Mouse (Mus musculus) gastrocnemius, adult 2 months (tissue): ENCODE results near the gene Folh1. TPM values are rescaled to one million over a fixed set of nuclear protein-coding genes. Genes with fewer than 3 reads are reported as not detected.
"Not testable (repeated sequence)": the region's sequence is repeated elsewhere in the genome, so short reads cannot be mapped to it uniquely, and the experiment has no call there.

ENCODE experiments used
- DNase-seq: peaks from one replicate; pipeline ENCODE4 v3.0.0; 2022
- H3K27ac ChIP-seq: fragments of 200-600 bp; 2 replicates; pipeline ENCODE4 v1.8.1; 2022; ENCODE audit warnings: mild to moderate bottlenecking
- H3K4me3 ChIP-seq: fragments of 200-600 bp; 2 replicates; pipeline ENCODE4 v1.8.1; 2022; ENCODE audit warnings: mild to moderate bottlenecking, moderate library complexity
- CTCF ChIP-seq: fragments of 200-600 bp; IDR thresholded peaks from 2 replicates; pipeline ENCODE4 v1.8.1; 2022; ENCODE audit warnings: antibody characterized with exemption, mild to moderate bottlenecking, moderate library complexity
- intact Hi-C: fragments of 180-260 bp; cut with DNase I; formaldehyde crosslinking; loops from one replicate; pipeline ENCODE4 v1.15.1; 2025
- long read RNA-seq, 2 experiments: library from polyadenylated mRNA; stranded (forward); transcript quantifications; one replicate each; pipeline ENCODE4 v2.0.0; 2021
- total RNA-seq, 2 experiments: library from RNA; stranded (reverse); gene quantifications; 2 replicates each; pipeline ENCODE4 v1.2.3; 2021

Folh1 gene
- total RNA-seq: under 1 TPM; 0.11 to 0.18 TPM
- long read RNA-seq, experiment 1: 0 reads
- long read RNA-seq, experiment 2: 0 reads

DNA sequence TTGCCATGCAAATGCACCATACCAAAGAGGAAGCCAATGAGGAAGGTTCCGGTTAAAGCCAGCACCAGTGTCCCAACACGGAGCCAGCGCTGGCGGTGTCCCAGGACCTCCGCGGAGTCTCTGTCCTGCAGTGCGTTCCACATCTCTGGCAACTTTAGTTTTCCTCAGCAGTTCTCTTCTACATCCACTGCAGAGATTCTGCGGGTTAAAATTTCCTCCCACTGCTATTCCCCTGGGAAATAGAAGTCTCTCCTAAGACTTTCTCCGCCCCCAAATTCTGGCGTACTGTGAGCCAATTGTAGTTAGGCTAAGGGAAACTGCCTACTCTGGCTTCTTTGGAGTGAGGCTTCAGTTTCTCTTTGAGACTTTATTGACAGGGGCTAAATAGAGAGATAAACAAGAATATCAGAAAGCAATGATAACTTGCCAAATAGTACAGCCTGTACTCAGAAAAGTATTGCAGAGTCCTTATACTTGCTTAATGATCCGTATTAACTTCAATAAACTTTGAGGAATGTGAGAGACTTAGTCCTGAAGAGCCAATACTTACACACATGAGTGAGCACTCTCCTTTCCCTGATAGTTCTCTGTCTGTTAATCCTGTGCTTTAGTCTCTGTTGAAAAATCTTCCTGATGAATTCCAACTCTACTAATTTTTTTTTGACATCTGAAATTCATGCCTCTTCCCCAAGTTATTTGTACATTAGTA, at the start of gene Folh1:
Folh1 (minus strand) TSS at position 327 of the 709 bp plus-strand sequence.
- peak; percentile 23 for DNase-seq
- Histone ChIP-seq H3K4me3 (peak within 1 kb of the TSS; percentile 29), H3K27ac (no peak within 1 kb of the TSS)
- intact Hi-C loops: no loop called here
- TF ChIP-seq CTCF: no peak

DNA sequence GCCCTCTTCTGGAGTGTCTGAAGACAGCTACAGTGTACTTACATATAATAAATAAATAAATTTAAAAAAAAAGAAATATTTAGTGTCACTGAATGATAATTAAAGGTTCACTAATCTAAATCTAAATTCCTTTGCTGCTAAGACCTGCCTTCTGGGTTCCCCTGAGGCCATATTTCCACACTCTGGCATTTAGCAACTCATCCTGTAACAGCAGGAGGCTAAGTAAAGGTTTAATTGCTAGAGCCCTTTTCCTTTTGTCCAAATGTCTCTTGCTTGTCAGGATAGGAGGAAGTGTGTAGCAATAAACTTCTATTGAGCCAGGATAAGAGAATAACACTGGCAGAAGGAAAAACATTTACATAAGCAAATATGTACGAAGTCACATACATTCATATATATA, 40.7 kb upstream of the Folh1 start:
- no peak for DNase-seq
- Histone ChIP-seq H3K4me3 (no peak overlapping the region), H3K27ac (no peak overlapping the region)
- intact Hi-C loops: no loop called here
- TF ChIP-seq CTCF: no peak

- H3K27ac ChIP-seq, DNase-seq, intact Hi-C loops, H3K4me3 ChIP-seq: not testable (repeated sequence)
Observed at GRCm38 (mm10) chr7:86815716-86816115, 40.0 kb upstream of the Folh1 start.

DNA sequence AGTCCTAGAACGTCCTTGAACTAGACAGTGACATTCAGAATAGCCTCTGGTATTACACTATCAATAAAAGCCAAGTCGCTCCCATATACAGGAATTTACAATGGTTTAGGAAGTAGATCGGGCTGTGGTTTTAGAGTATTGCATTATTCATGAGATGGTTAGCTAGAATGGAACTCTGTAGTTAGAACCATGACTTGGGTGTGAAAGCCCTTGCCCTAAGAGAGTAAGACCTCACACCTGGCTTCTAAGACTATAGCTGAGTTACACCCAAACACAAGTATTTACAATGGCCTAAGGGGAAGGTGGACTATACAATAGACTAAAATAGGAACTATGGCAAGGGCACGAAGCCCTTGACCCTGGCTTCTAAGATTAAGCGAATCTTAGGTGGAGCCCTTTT, 39.5 kb upstream of the Folh1 start:
- DNase-seq, intact Hi-C loops, H3K4me3 ChIP-seq, H3K27ac ChIP-seq: not testable (repeated sequence)

- Histone ChIP-seq H3K27ac (no peak within 1 kb of the TSS), H3K4me3 (no peak within 1 kb of the TSS)
- no peak for TF ChIP-seq CTCF
- intact Hi-C loops: no loop called here
- no peak for DNase-seq
Observed at GRCm38 (mm10) chr7:86794727-86795126, 19.0 kb upstream of the Folh1 start, which contains the start of gene Vmn2r77. Gene Vmn2r77 (plus strand): TSS chr7:86795027.

DNA sequence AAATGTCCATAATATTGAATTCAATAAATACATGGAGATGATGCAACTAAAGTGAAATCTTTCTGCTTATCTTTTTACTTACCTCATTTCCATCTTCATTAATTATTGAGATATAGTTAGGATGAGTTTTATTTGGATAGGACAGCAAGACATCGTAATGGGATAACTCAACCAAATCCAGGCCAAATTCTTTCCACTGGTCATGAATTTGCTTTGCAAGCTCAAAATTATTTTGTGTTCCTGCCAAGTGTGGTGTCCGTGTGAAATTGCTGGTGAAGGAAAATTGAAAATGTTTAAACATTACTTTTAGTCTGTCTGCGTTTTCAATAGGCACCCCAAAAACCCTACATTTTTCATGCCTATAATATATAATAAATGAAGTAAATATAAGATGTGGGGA, 4.1 kb downstream of the Folh1 start:
- Histone ChIP-seq H3K27ac (no peak overlapping the region), H3K4me3 (no peak overlapping the region)
- intact Hi-C loops: no loop called here
- no peak for TF ChIP-seq CTCF
- no peak for DNase-seq

DNA sequence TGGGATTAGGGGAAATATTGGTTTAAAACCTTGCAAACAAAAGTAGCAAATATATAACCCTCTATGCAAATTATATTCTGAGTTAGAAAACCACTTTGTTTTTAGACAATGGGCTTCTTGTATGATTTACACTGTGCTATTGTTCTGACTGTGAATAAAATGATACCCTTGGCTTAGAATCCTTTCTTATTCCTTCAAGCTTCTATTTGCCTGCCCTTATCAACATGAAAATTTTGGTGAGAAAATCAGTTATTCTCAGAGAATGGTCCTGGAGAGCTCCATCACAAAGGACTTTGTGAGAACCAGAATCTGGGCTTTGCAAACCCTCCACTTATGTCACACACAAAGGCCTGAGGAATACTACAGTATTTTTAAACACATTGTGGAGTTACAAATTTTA, 11.1 kb downstream of the Folh1 start:
- TF ChIP-seq CTCF: no peak
- H3K27ac ChIP-seq: no peak overlapping the region
- no peak overlapping the region for H3K4me3 ChIP-seq
- DNase-seq: no peak
- intact Hi-C loops: no loop called here

- no peak overlapping the region for H3K27ac ChIP-seq
- intact Hi-C loops: no loop called here
- H3K4me3 ChIP-seq: no peak overlapping the region
- DNase-seq: no peak
- no peak for TF ChIP-seq CTCF
Observed at GRCm38 (mm10) chr7:86760751-86761150, 15.0 kb downstream of the Folh1 start.

DNA sequence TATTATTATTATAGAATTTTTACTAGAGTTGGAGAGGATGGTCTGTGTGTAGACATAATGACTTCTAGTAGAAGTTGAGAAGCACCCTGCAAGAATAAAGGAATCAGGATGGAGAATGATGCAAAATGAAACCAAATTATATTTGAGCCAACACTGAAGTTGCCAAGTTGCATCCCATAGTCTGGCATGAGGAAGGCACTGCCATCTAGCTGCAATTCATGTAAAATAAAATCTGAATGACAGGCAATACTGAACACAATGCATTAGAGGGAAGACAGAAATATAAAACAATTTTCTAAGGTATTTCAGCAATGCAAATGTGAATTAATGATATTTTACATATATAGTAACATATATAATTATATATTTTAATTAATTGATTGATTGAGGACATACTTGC, 50.7 kb downstream of the Folh1 start:
- intact Hi-C loops: no loop called here
- no peak overlapping the region for H3K4me3 ChIP-seq
- no peak overlapping the region for H3K27ac ChIP-seq
- no peak for TF ChIP-seq CTCF
- DNase-seq: no peak

GRCm38 (mm10) chr7:86688030-86688429, 87.7 kb downstream of the Folh1 start, which contains the start of gene Olfr292:
Gene Olfr292 (plus strand): TSS chr7:86688330.
- TF ChIP-seq CTCF: no peak
- DNase-seq: no peak
- H3K27ac ChIP-seq: no peak within 1 kb of the TSS
- H3K4me3 ChIP-seq: no peak within 1 kb of the TSS
- intact Hi-C loops: no loop called here

Other genes with a start within 250 kb of the Folh1 start
- gene Olfr295, start 192.1 kb downstream of the Folh1 start, total RNA-seq: not detected
- not detected for gene Olfr294, start 159.3 kb downstream of the Folh1 start, total RNA-seq
- not detected for gene Olfr293, start 126.9 kb downstream of the Folh1 start, total RNA-seq
- not detected for gene Olfr292, start 87.6 kb downstream of the Folh1 start, total RNA-seq
- not detected for gene Vmn2r77, start 19.1 kb upstream of the Folh1 start, total RNA-seq
- gene Vmn2r78, start 139.2 kb upstream of the Folh1 start, total RNA-seq: not detected
- gene Vmn2r79, start 220.2 kb upstream of the Folh1 start, total RNA-seq: under 1 TPM in 1 of 2 experiments, not detected in 1; 0.03 TPM